Mouse (Mus musculus) liver, embryonic 11.5 days (tissue): Measurements from ENCODE around the gene Olfr713. TPM values are rescaled to one million over a fixed set of nuclear protein-coding genes. Genes with fewer than 3 reads are reported as not detected.

Source experiments
- ATAC-seq: fragments of 200-750 bp; cut with Nextera tagmentation; replicated peaks from 2 replicates; pipeline ENCODE4 v1.8.0; 2017; ENCODE audit warnings: moderate number of reproducible peaks, mild to moderate bottlenecking, moderate TSS enrichment, moderate library complexity; ENCODE audit not compliant: low FRiP score
- DNase-seq: peaks from one replicate; pipeline ENCODE4 v3.0.0-alpha.2; 2017; ENCODE audit warnings: low spot score
- H3K27ac ChIP-seq: fragments of 300-500 bp; sonication (generic); 2 replicates; pipeline ENCODE4 v1.5.1; 2014; ENCODE audit warnings: mild to moderate bottlenecking, low read depth, low read length, control low read depth
- H3K27me3 ChIP-seq: fragments of 300-500 bp; sonication (generic); replicated peaks from 2 replicates; pipeline ENCODE4 v1.6.1; 2014; ENCODE audit warnings: low read length, mixed read lengths; ENCODE audit not compliant: control insufficient read depth, insufficient read depth
- H3K36me3 ChIP-seq: fragments of 300-500 bp; sonication (generic); 2 replicates; pipeline ENCODE4 v1.6.1; 2014; ENCODE audit warnings: mild to moderate bottlenecking, low read length, moderate library complexity, mixed read lengths; ENCODE audit not compliant: control insufficient read depth, insufficient read depth
- H3K4me1 ChIP-seq: fragments of 300-500 bp; sonication (generic); replicated peaks from 2 replicates; pipeline ENCODE4 v1.6.1; 2014; ENCODE audit warnings: low read length, mixed read lengths; ENCODE audit not compliant: control insufficient read depth, insufficient read depth
- H3K4me2 ChIP-seq: fragments of 300-500 bp; sonication (generic); 2 replicates; pipeline ENCODE4 v1.6.1; 2014; ENCODE audit warnings: mild to moderate bottlenecking, control low read depth, moderate library complexity
- H3K4me3 ChIP-seq: fragments of 300-500 bp; sonication (generic); 2 replicates; pipeline ENCODE4 v1.5.1; 2014; ENCODE audit warnings: low read depth, low read length, control low read depth
- H3K9ac ChIP-seq: fragments of 300-500 bp; sonication (generic); 2 replicates; pipeline ENCODE4 v1.6.1; 2014; ENCODE audit warnings: low read depth, low read length, control low read depth
- H3K9me3 ChIP-seq: fragments of 300-500 bp; sonication (generic); 2 replicates; pipeline ENCODE4 v1.6.1; 2016; ENCODE audit warnings: low read length, inconsistent platforms, mixed read lengths; ENCODE audit not compliant: control insufficient read depth
- WGBS: fragments of 180-500 bp; shearing (Covaris S2); extraction: QIAGEN DNeasy Blood & Tissue Kit; methylation state at CpG from one replicate; pipeline ENCODE4 v1.1.7; 2014; 5-methylcytosine and 5-hydroxymethylcytosine counted together
- polyA plus RNA-seq: library from polyadenylated mRNA; unstranded; fragments of >200 nt; fragmentation: Nextera tagmentation; extraction: Ambion mirVana; gene quantifications from 2 replicates; pipeline ENCODE4 v1.2.1, GENCODE M21; 2014

The Olfr713 gene
- not detected in 2 replicates for polyA plus RNA-seq

GRCm38 (mm10) chr7:107030874-107031273 lies at the start of gene Olfr713:
TSS of gene Olfr713 (plus strand) at chr7:107031174.
- Histone ChIP-seq H3K27me3 (no peaks in the 10 kb centered on the region), H3K9me3 (no peaks in the 10 kb centered on the region), H3K36me3 (no peaks in the 10 kb centered on the region), H3K4me2 (no peak within 1 kb of the TSS), H3K4me1 (no peaks in the 10 kb centered on the region), H3K9ac (no peak within 1 kb of the TSS), H3K27ac (no peak within 1 kb of the TSS), H3K4me3 (no peak within 1 kb of the TSS)
- WGBS, result 80% methylated on average over 1 of the region's 1 CpGs
- ATAC-seq (no peak), DNase-seq (no peak)

GRCm38 (mm10) chr7:106985236-106985635 lies 45.7 kb upstream of the Olfr713 start:
- no peaks in the 10 kb centered on the region for H3K36me3 ChIP-seq
- no peak overlapping the region for H3K9ac ChIP-seq
- no peaks in the 10 kb centered on the region for H3K9me3 ChIP-seq
- H3K27me3 ChIP-seq, result no peaks in the 10 kb centered on the region
- no peak for ATAC-seq
- 82% methylated on average over 3 of the region's 3 CpGs for WGBS
- H3K27ac ChIP-seq, result no peak overlapping the region
- H3K4me3 ChIP-seq, result no peak overlapping the region
- H3K4me2 ChIP-seq, result no peak overlapping the region
- DNase-seq, result no peak
- no peaks in the 10 kb centered on the region for H3K4me1 ChIP-seq

GRCm38 (mm10) chr7:107000798-107001197 lies 30.2 kb upstream of the Olfr713 start:
- Histone ChIP-seq H3K9me3 (0 out of 2 replicates have a peak, but pooled peaks cover 2% of the 10 kb centered on the region), H3K4me3 (no peak overlapping the region), H3K4me1 (no peaks in the 10 kb centered on the region), H3K27me3 (no peaks in the 10 kb centered on the region), H3K9ac (no peak overlapping the region), H3K36me3 (no peaks in the 10 kb centered on the region), H3K4me2 (no peak overlapping the region), H3K27ac (no peak overlapping the region)
- no peak for ATAC-seq
- 81% methylated on average over 7 of the region's 7 CpGs for WGBS
- DNase-seq, result no peak

- H3K4me3 ChIP-seq, result no peak overlapping the region
- H3K27me3 ChIP-seq, result no peaks in the 10 kb centered on the region
- H3K9ac ChIP-seq, result no peak overlapping the region
- no peak overlapping the region for H3K27ac ChIP-seq
- H3K9me3 ChIP-seq, result 0 out of 2 replicates have a peak, but pooled peaks cover 2% of the 10 kb centered on the region
- no peak for ATAC-seq
- no peaks in the 10 kb centered on the region for H3K36me3 ChIP-seq
- no peaks in the 10 kb centered on the region for H3K4me1 ChIP-seq
- WGBS, result 26% methylated on average over 3 of the region's 3 CpGs
- H3K4me2 ChIP-seq, result no peak overlapping the region
- DNase-seq, result no peak
These were observed 26.8 kb upstream of the Olfr713 start for GRCm38 (mm10) chr7:107004169-107004568.

- H3K9me3 ChIP-seq, result 0 out of 2 replicates have a peak, but pooled peaks cover under 1% of the 10 kb centered on the region
- no peak within 1 kb of the TSS for H3K27ac ChIP-seq
- ATAC-seq (no peak), DNase-seq (no peak)
- no peaks in the 10 kb centered on the region for H3K4me1 ChIP-seq
- H3K4me2 ChIP-seq, result no peak within 1 kb of the TSS
- H3K4me3 ChIP-seq, result no peak within 1 kb of the TSS
- WGBS, result 40% methylated on average over 1 of the region's 1 CpGs
- H3K27me3 ChIP-seq, result no peaks in the 10 kb centered on the region
- H3K36me3 ChIP-seq, result no peaks in the 10 kb centered on the region
- no peak within 1 kb of the TSS for H3K9ac ChIP-seq
These were observed 25.0 kb upstream of the Olfr713 start, which contains the start of gene Olfr2 for GRCm38 (mm10) chr7:107005972-107006371. TSS of gene Olfr2 (minus strand) at chr7:107006072.

- no peak overlapping the region for H3K4me3 ChIP-seq
- 47% methylated on average over 2 of the region's 2 CpGs for WGBS
- H3K4me1 ChIP-seq, result no peaks in the 10 kb centered on the region
- ATAC-seq, result no peak
- H3K9me3 ChIP-seq, result no peaks in the 10 kb centered on the region
- H3K4me2 ChIP-seq, result no peak overlapping the region
- H3K27ac ChIP-seq, result no peak overlapping the region
- no peak overlapping the region for H3K9ac ChIP-seq
- H3K27me3 ChIP-seq, result no peaks in the 10 kb centered on the region
- H3K36me3 ChIP-seq, result no peaks in the 10 kb centered on the region
- no peak for DNase-seq
These were observed 9.1 kb downstream of the Olfr713 start for GRCm38 (mm10) chr7:107039934-107040563.

- ATAC-seq, result no peak
- Histone ChIP-seq H3K9me3 (no peaks in the 10 kb centered on the region), H3K27me3 (no peaks in the 10 kb centered on the region), H3K4me2 (no peak overlapping the region), H3K9ac (no peak overlapping the region), H3K4me3 (no peak overlapping the region), H3K4me1 (no peaks in the 10 kb centered on the region), H3K36me3 (no peaks in the 10 kb centered on the region), H3K27ac (no peak overlapping the region)
- 82% methylated on average over 3 of the region's 3 CpGs for WGBS
- DNase-seq, result no peak
These were observed 12.2 kb downstream of the Olfr713 start for GRCm38 (mm10) chr7:107043136-107043535.

GRCm38 (mm10) chr7:107044407-107044806 lies 13.4 kb downstream of the Olfr713 start:
- WGBS, result 32% methylated on average over 1 of the region's 1 CpGs
- no peaks in the 10 kb centered on the region for H3K4me1 ChIP-seq
- no peaks in the 10 kb centered on the region for H3K9me3 ChIP-seq
- no peaks in the 10 kb centered on the region for H3K36me3 ChIP-seq
- ATAC-seq (no peak), DNase-seq (no peak)
- H3K9ac ChIP-seq, result no peak overlapping the region
- H3K4me3 ChIP-seq, result no peak overlapping the region
- H3K27ac ChIP-seq, result no peak overlapping the region
- H3K27me3 ChIP-seq, result no peaks in the 10 kb centered on the region
- H3K4me2 ChIP-seq, result no peak overlapping the region

- H3K4me2 ChIP-seq, result no peak overlapping the region
- DNase-seq, result no peak
- WGBS, result 4% methylated on average over 5 of the region's 5 CpGs
These were observed 14.9 kb downstream of the Olfr713 start for GRCm38 (mm10) chr7:107045833-107046232.

More at GRCm38 (mm10) chr7:107045833-107046232, 14.9 kb downstream of the Olfr713 start:
- ATAC-seq, result no peak
- H3K36me3 ChIP-seq, result no peaks in the 10 kb centered on the region
- H3K27me3 ChIP-seq, result no peaks in the 10 kb centered on the region
- H3K9me3 ChIP-seq, result no peaks in the 10 kb centered on the region
- no peaks in the 10 kb centered on the region for H3K4me1 ChIP-seq
- no peak overlapping the region for H3K4me3 ChIP-seq
- no peak overlapping the region for H3K9ac ChIP-seq
- H3K27ac ChIP-seq, result no peak overlapping the region
